Mouse (Mus musculus): Measurements from ENCODE around the gene Eno2. TPM values are rescaled to one million over a fixed set of nuclear protein-coding genes. Genes with fewer than 3 reads are reported as not detected.

The Eno2 gene
- polyA plus RNA-seq, 1 experiment from 2014 or later: 10.7 TPM

- peaks cover 14% of the 10 kb centered on the region for H3K4me1 ChIP-seq
- peak overlapping the region; percentile 49 for H3K4me2 ChIP-seq
- peak overlapping the region; percentile 39 for H3K4me3 ChIP-seq
- H3K27me3 ChIP-seq: no peaks in the 10 kb centered on the region
- H3K36me3 ChIP-seq: peaks cover 38% of the 10 kb centered on the region
- H3K9me3 ChIP-seq: no peaks in the 10 kb centered on the region
- H3K9ac ChIP-seq: peak overlapping the region; percentile 65
- peak overlapping the region; percentile 73 for H3K27ac ChIP-seq
- peak; percentile 48; the same call in 1 of the 2 replicates for ATAC-seq (ENCODE audit: insufficient number of reproducible peaks, insufficient read depth, low FRiP score, low TSS enrichment, low read depth)
- 46% methylated on average over 16 of the region's 16 CpGs for WGBS
These were observed 50.8 kb downstream of the Eno2 start for GRCm38 (mm10) chr6:124718703-124719102.

- peaks cover 21% of the 10 kb centered on the region for H3K4me1 ChIP-seq
- H3K4me2 ChIP-seq: peak overlapping the region; percentile 47
- peak overlapping the region; percentile 65 for H3K27ac ChIP-seq
- no peaks in the 10 kb centered on the region for H3K27me3 ChIP-seq
- H3K4me3 ChIP-seq: peak overlapping the region; percentile 39
- no peaks in the 10 kb centered on the region for H3K9me3 ChIP-seq
- WGBS: 66% methylated on average over 13 of the region's 13 CpGs
- H3K36me3 ChIP-seq: peaks cover 38% of the 10 kb centered on the region
- no peak for ATAC-seq (ENCODE audit: insufficient number of reproducible peaks, insufficient read depth, low FRiP score, low TSS enrichment, low read depth)
- peak overlapping the region; percentile 65 for H3K9ac ChIP-seq
These were observed 51.5 kb downstream of the Eno2 start for GRCm38 (mm10) chr6:124717968-124718367.

DNA sequence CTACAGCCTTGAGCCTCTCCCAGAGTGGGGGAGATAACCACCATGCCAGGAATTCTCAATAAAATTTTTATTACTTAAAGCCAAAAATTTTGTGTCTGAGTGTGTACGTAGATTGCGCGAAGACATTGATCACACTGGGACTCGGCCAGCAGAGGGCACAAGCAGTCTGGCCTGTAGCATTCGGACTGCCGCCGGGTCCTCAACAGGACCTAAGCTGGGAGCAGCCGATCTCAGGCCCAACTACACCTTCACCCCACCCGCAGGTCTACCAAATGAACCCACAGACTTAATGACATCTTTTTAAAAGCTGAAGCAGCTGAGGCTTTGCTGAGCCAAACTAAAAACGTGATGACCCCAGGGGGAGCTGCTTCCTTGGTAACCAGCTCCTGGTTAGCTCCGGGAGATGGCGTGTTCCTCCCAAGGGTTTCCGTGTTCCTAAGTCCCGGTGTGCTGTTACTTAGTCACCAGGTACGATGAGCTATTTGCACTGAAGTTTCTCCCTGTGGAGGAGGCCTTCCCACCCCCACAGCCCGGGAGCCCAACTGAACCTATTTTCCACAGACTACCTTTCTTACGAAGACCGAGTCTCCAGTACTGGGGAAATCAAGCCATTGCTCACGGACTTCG lies 52.5 kb downstream of the Eno2 start:
- peaks cover 38% of the 10 kb centered on the region for H3K36me3 ChIP-seq
- H3K9me3 ChIP-seq: no peaks in the 10 kb centered on the region
- peak overlapping the region; percentile 65; the same call in 1 of the 2 replicates for H3K27ac ChIP-seq
- peak overlapping the region; percentile 47 for H3K4me2 ChIP-seq
- WGBS: 63% methylated on average over 20 of the region's 20 CpGs
- H3K27me3 ChIP-seq: no peaks in the 10 kb centered on the region
- H3K4me3 ChIP-seq: peak overlapping the region; percentile 39
- H3K9ac ChIP-seq: no peak overlapping the region
- no peak for ATAC-seq (ENCODE audit: insufficient number of reproducible peaks, insufficient read depth, low FRiP score, low TSS enrichment, low read depth)
- H3K4me1 ChIP-seq: peaks cover 25% of the 10 kb centered on the region

GRCm38 (mm10) chr6:124712918-124713317 lies 56.6 kb downstream of the Eno2 start:
- Histone ChIP-seq H3K36me3 (peaks cover 51% of the 10 kb centered on the region), H3K27ac (peak overlapping the region; percentile 90), H3K9ac (peak overlapping the region; percentile 98), H3K4me3 (peak overlapping the region; percentile 98), H3K4me2 (peak overlapping the region; percentile 95), H3K9me3 (no peaks in the 10 kb centered on the region), H3K4me1 (peaks cover 38% of the 10 kb centered on the region), H3K27me3 (no peaks in the 10 kb centered on the region)
- no peak for ATAC-seq (ENCODE audit: insufficient number of reproducible peaks, insufficient read depth, low FRiP score, low TSS enrichment, low read depth)
- 11% methylated on average over 11 of the region's 11 CpGs for WGBS

- Histone ChIP-seq H3K9ac (peak within 1 kb of the TSS; percentile 98), H3K4me2 (peak within 1 kb of the TSS; percentile 95), H3K27me3 (no peaks in the 10 kb centered on the region), H3K36me3 (peaks cover 54% of the 10 kb centered on the region), H3K27ac (peak within 1 kb of the TSS; percentile 90), H3K4me3 (peak within 1 kb of the TSS; percentile 98), H3K4me1 (peaks cover 38% of the 10 kb centered on the region), H3K9me3 (no peaks in the 10 kb centered on the region)
- WGBS: under 1% methylated on average over 75 of the region's 76 CpGs
- ATAC-seq (ENCODE audit: insufficient number of reproducible peaks, insufficient read depth, low FRiP score, low TSS enrichment, low read depth): peak; percentile 93
These were observed 57.4 kb downstream of the Eno2 start, which contains the start of the genes Emg1 and Phb2 for GRCm38 (mm10) chr6:124711824-124712782. Gene Emg1 (minus strand): TSS chr6:124712178. Gene Phb2 (plus strand): TSS chr6:124712336.

MicroRNAs encoded within 50 kb of the gene (microRNA counts, 519-probe panel; counts per million panel counts)
- microRNA mmu-miR-141 (3,144 counts per million, percentile 73 among the panel's probes with 10 or more counts), microRNA mmu-miR-200c (4,308 counts per million, percentile 90 among the panel's probes with 10 or more counts)

Small RNA genes lying within 50 kb of the gene (microRNA-seq; reads per million reads assigned to microRNA genes)
- 1,195 reads per million, percentile 78 among the genes with 10 or more reads in this experiment for gene Mir141
- 7,745 reads per million, percentile 93 among the genes with 10 or more reads in this experiment for gene Mir200c

Other genes with a start within 250 kb of the Eno2 start
- 1.7 and 3.6 TPM in 2 replicates for gene C1s1, start 227.3 kb downstream of the Eno2 start, polyA plus RNA-seq (2015; fragmentation: Nextera tagmentation; extraction: Ambion mirVana)
- not detected in 2 replicates for gene C1rb, start 199.4 kb downstream of the Eno2 start, polyA plus RNA-seq (2015; fragmentation: Nextera tagmentation; extraction: Ambion mirVana)
- gene C1s2, start 133.6 kb downstream of the Eno2 start, polyA plus RNA-seq (2015; fragmentation: Nextera tagmentation; extraction: Ambion mirVana): not detected in 2 replicates
- gene Lpcat3, start 106.6 kb downstream of the Eno2 start, polyA plus RNA-seq (2015; fragmentation: Nextera tagmentation; extraction: Ambion mirVana): 52.0 and 59.3 TPM in 2 replicates
- 199 and 214 TPM in 2 replicates for gene Emg1, start 57.5 kb downstream of the Eno2 start, polyA plus RNA-seq (2015; fragmentation: Nextera tagmentation; extraction: Ambion mirVana)
- 337 and 351 TPM in 2 replicates for gene Phb2, start 57.3 kb downstream of the Eno2 start, polyA plus RNA-seq (2015; fragmentation: Nextera tagmentation; extraction: Ambion mirVana)
- 9.2 and 13.9 TPM in 2 replicates for gene Ptpn6, start 31.0 kb downstream of the Eno2 start, polyA plus RNA-seq (2015; fragmentation: Nextera tagmentation; extraction: Ambion mirVana)
- 487 and 605 TPM in 2 replicates for gene Grcc10, start 28.3 kb downstream of the Eno2 start, polyA plus RNA-seq (2015; fragmentation: Nextera tagmentation; extraction: Ambion mirVana)
- 0.33 TPM in 1 of 2 replicates, not detected in the other for gene Gm45234, start 13.7 kb downstream of the Eno2 start, polyA plus RNA-seq (2015; fragmentation: Nextera tagmentation; extraction: Ambion mirVana)
- gene Atn1, start 13.1 kb downstream of the Eno2 start, polyA plus RNA-seq (2015; fragmentation: Nextera tagmentation; extraction: Ambion mirVana): 22.1 and 22.2 TPM in 2 replicates
- 0.97 and 1.3 TPM in 2 replicates for gene Lrrc23, start 10.1 kb upstream of the Eno2 start, polyA plus RNA-seq (2015; fragmentation: Nextera tagmentation; extraction: Ambion mirVana)
- gene Spsb2, start 39.0 kb upstream of the Eno2 start, polyA plus RNA-seq (2015; fragmentation: Nextera tagmentation; extraction: Ambion mirVana): 9.1 and 10.5 TPM in 2 replicates
- 710 and 723 TPM in 2 replicates for gene Tpi1, start 44.6 kb upstream of the Eno2 start, polyA plus RNA-seq (2015; fragmentation: Nextera tagmentation; extraction: Ambion mirVana)
- gene Usp5, start 59.8 kb upstream of the Eno2 start, polyA plus RNA-seq (2015; fragmentation: Nextera tagmentation; extraction: Ambion mirVana): 149 and 163 TPM in 2 replicates
- 142 and 184 TPM in 2 replicates for gene Cdca3, start 59.9 kb upstream of the Eno2 start, polyA plus RNA-seq (2015; fragmentation: Nextera tagmentation; extraction: Ambion mirVana)
- gene Gnb3, start 70.6 kb upstream of the Eno2 start, polyA plus RNA-seq (2015; fragmentation: Nextera tagmentation; extraction: Ambion mirVana): 0.25 and 0.52 TPM in 2 replicates
- gene P3h3, start 88.1 kb upstream of the Eno2 start, polyA plus RNA-seq (2015; fragmentation: Nextera tagmentation; extraction: Ambion mirVana): 60.5 and 60.8 TPM in 2 replicates
- gene Gpr162, start 94.3 kb upstream of the Eno2 start, polyA plus RNA-seq (2015; fragmentation: Nextera tagmentation; extraction: Ambion mirVana): 2.0 and 2.4 TPM in 2 replicates
- gene Cd4, start 118.5 kb upstream of the Eno2 start, polyA plus RNA-seq (2015; fragmentation: Nextera tagmentation; extraction: Ambion mirVana): 0.37 TPM in 1 of 2 replicates, not detected in the other
- gene Lag3, start 142.0 kb upstream of the Eno2 start, polyA plus RNA-seq (2015; fragmentation: Nextera tagmentation; extraction: Ambion mirVana): 2.9 and 3.7 TPM in 2 replicates
- 327 and 349 TPM in 2 replicates for gene Ptms, start 150.4 kb upstream of the Eno2 start, polyA plus RNA-seq (2015; fragmentation: Nextera tagmentation; extraction: Ambion mirVana)
- 342 and 360 TPM in 2 replicates for gene Mlf2, start 161.7 kb upstream of the Eno2 start, polyA plus RNA-seq (2015; fragmentation: Nextera tagmentation; extraction: Ambion mirVana)
- 124 and 138 TPM in 2 replicates for gene Cops7a, start 195.9 kb upstream of the Eno2 start, polyA plus RNA-seq (2015; fragmentation: Nextera tagmentation; extraction: Ambion mirVana)
- gene Pianp, start 227.0 kb upstream of the Eno2 start, polyA plus RNA-seq (2015; fragmentation: Nextera tagmentation; extraction: Ambion mirVana): 10.0 TPM in 2 replicates
- gene Zfp384, start 239.5 kb upstream of the Eno2 start, polyA plus RNA-seq (2015; fragmentation: Nextera tagmentation; extraction: Ambion mirVana): 19.9 and 23.5 TPM in 2 replicates

Data from embryonic facial prominence, embryonic 13.5 days (tissue).